Mouse (Mus musculus) stomach, postnatal 0 days (tissue): ENCODE data around the gene Dnah2.

Experiments used
- CTCF ChIP-seq: IDR thresholded peaks from 2 replicates; pipeline ENCODE4 v1.5.1; 2016; ENCODE audit warnings: antibody characterized with exemption, low read depth, mild to moderate bottlenecking, moderate library complexity
- EP300 ChIP-seq: optimal IDR thresholded peaks from 2 replicates; pipeline ENCODE3; 2016; ENCODE audit warnings: antibody characterized with exemption

DNA sequence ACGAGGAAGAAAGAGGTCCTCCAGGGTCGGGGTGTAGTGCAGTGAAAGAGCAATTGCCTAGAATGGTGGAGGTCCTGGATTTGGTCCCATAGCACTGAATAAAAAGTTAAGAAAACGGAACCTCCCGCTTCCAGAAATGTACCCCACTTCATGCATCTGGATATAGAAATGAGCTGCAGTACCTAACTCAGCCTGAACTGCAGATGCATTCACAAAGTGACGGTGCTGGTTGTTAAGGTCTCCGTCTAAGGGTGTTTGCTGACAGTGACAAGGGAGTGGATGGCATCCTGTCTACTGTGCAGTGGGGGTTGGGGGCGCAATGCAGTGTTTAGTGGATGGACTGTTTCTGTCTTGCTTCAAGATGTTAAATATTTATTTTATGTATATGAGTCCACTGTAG, 162.2 kb downstream of the Dnah2 start:
- TF ChIP-seq CTCF (peak; percentile 33; the same call in 1 of the 2 replicates), EP300 (no peak)
